Mouse (Mus musculus): ENCODE results near the gene Als2. TPM values are rescaled to one million over a fixed set of nuclear protein-coding genes. Genes with fewer than 3 reads are reported as not detected.

The Als2 gene
- polyA plus RNA-seq, 1 experiment from 2014 or later = 13.2 TPM

- peaks cover 41% of the 10 kb centered on the region for H3K36me3 ChIP-seq
- 92% methylated on average over 6 of the region's 6 CpGs for WGBS
Measured at GRCm38 (mm10) chr1:59169586-59169985, 67.4 kb downstream of the Als2 start.

GRCm38 (mm10) chr1:59168556-59168955 lies 68.5 kb downstream of the Als2 start:
- Histone ChIP-seq H3K36me3 (peaks cover 44% of the 10 kb centered on the region), H3K4me3 (no peak overlapping the region), H3K27ac (no peak overlapping the region), H3K27me3 (ENCODE audit: low read depth, poor library complexity, severe bottlenecking) (no peaks in the 10 kb centered on the region), H3K9me3 (replicated peaks) (no peaks in the 10 kb centered on the region), H3K4me1 (no peaks in the 10 kb centered on the region)
- no peak for DNase-seq (ENCODE audit: low spot score)
- 69% methylated on average over 2 of the region's 2 CpGs for WGBS

More at GRCm38 (mm10) chr1:59169586-59169985, 67.4 kb downstream of the Als2 start:
- no peak for DNase-seq (ENCODE audit: low spot score)
- Histone ChIP-seq H3K27me3 (ENCODE audit: low read depth, poor library complexity, severe bottlenecking) (no peaks in the 10 kb centered on the region), H3K4me1 (no peaks in the 10 kb centered on the region), H3K4me3 (no peak overlapping the region), H3K27ac (no peak overlapping the region), H3K9me3 (replicated peaks) (no peaks in the 10 kb centered on the region)

- peaks cover 45% of the 10 kb centered on the region for H3K36me3 ChIP-seq
- H3K4me3 ChIP-seq = no peak overlapping the region
- H3K27me3 ChIP-seq (ENCODE audit: low read depth, poor library complexity, severe bottlenecking) = no peaks in the 10 kb centered on the region
- DNase-seq (ENCODE audit: low spot score) = no peak
- 87% methylated on average over 4 of the region's 4 CpGs for WGBS
- H3K4me1 ChIP-seq = no peaks in the 10 kb centered on the region
- H3K9me3 ChIP-seq (replicated peaks) = no peaks in the 10 kb centered on the region
- no peak overlapping the region for H3K27ac ChIP-seq
Measured at GRCm38 (mm10) chr1:59167654-59168425, 69.2 kb downstream of the Als2 start.

GRCm38 (mm10) chr1:59166232-59166905 lies 70.7 kb downstream of the Als2 start:
- WGBS = 94% methylated on average over 9 of the region's 9 CpGs
- peaks cover 48% of the 10 kb centered on the region for H3K36me3 ChIP-seq
- H3K9me3 ChIP-seq (replicated peaks) = no peaks in the 10 kb centered on the region
- no peaks in the 10 kb centered on the region for H3K27me3 ChIP-seq (ENCODE audit: low read depth, poor library complexity, severe bottlenecking)
- DNase-seq (ENCODE audit: low spot score) = no peak
- H3K4me3 ChIP-seq = no peak overlapping the region
- H3K27ac ChIP-seq = no peak overlapping the region
- no peaks in the 10 kb centered on the region for H3K4me1 ChIP-seq

GRCm38 (mm10) chr1:59163918-59164317 lies 73.1 kb downstream of the Als2 start:
- H3K9me3 ChIP-seq (replicated peaks) = no peaks in the 10 kb centered on the region
- H3K27me3 ChIP-seq (ENCODE audit: low read depth, poor library complexity, severe bottlenecking) = no peaks in the 10 kb centered on the region
- WGBS = 74% methylated on average over 5 of the region's 5 CpGs
- H3K36me3 ChIP-seq = peaks cover 38% of the 10 kb centered on the region
- no peaks in the 10 kb centered on the region for H3K4me1 ChIP-seq
- no peak for DNase-seq (ENCODE audit: low spot score)
- no peak overlapping the region for H3K4me3 ChIP-seq
- no peak overlapping the region for H3K27ac ChIP-seq

GRCm38 (mm10) chr1:59163030-59163461 lies 74.0 kb downstream of the Als2 start, which contains the start of gene Mpp4:
Gene Mpp4 (minus strand): TSS chr1:59163389.
- no peak for DNase-seq (ENCODE audit: low spot score)
- Histone ChIP-seq H3K4me1 (no peaks in the 10 kb centered on the region), H3K36me3 (peaks cover 36% of the 10 kb centered on the region), H3K9me3 (replicated peaks) (no peaks in the 10 kb centered on the region), H3K27me3 (ENCODE audit: low read depth, poor library complexity, severe bottlenecking) (no peaks in the 10 kb centered on the region), H3K27ac (no peak within 1 kb of the TSS), H3K4me3 (no peak within 1 kb of the TSS)
- WGBS = 74% methylated on average over 12 of the region's 12 CpGs

GRCm38 (mm10) chr1:59162309-59163024 lies 74.6 kb downstream of the Als2 start:
- H3K27me3 ChIP-seq (ENCODE audit: low read depth, poor library complexity, severe bottlenecking) = no peaks in the 10 kb centered on the region
- no peaks in the 10 kb centered on the region for H3K9me3 ChIP-seq (replicated peaks)
- H3K36me3 ChIP-seq = peaks cover 32% of the 10 kb centered on the region
- H3K4me1 ChIP-seq = no peaks in the 10 kb centered on the region
- WGBS = 82% methylated on average over 8 of the region's 8 CpGs
- no peak for DNase-seq (ENCODE audit: low spot score)
- no peak overlapping the region for H3K27ac ChIP-seq
- H3K4me3 ChIP-seq = no peak overlapping the region

- Histone ChIP-seq H3K4me1 (no peaks in the 10 kb centered on the region), H3K27me3 (ENCODE audit: low read depth, poor library complexity, severe bottlenecking) (no peaks in the 10 kb centered on the region), H3K9me3 (replicated peaks) (no peaks in the 10 kb centered on the region), H3K36me3 (peaks cover 21% of the 10 kb centered on the region), H3K4me3 (no peak overlapping the region), H3K27ac (no peak overlapping the region)
- 81% methylated on average over 6 of the region's 6 CpGs for WGBS
- DNase-seq (ENCODE audit: low spot score) = no peak
Measured at GRCm38 (mm10) chr1:59161396-59161795, 75.6 kb downstream of the Als2 start.

GRCm38 (mm10) chr1:59160871-59161270 lies 76.2 kb downstream of the Als2 start:
- peaks cover 19% of the 10 kb centered on the region for H3K36me3 ChIP-seq
- no peaks in the 10 kb centered on the region for H3K27me3 ChIP-seq (ENCODE audit: low read depth, poor library complexity, severe bottlenecking)
- H3K4me1 ChIP-seq = no peaks in the 10 kb centered on the region
- DNase-seq (ENCODE audit: low spot score) = no peak
- H3K9me3 ChIP-seq (replicated peaks) = no peaks in the 10 kb centered on the region
- H3K4me3 ChIP-seq = no peak overlapping the region
- H3K27ac ChIP-seq = no peak overlapping the region
- 84% methylated on average over 6 of the region's 6 CpGs for WGBS

GRCm38 (mm10) chr1:59159136-59159535 lies 77.9 kb downstream of the Als2 start:
- Histone ChIP-seq H3K27ac (no peak overlapping the region), H3K9me3 (replicated peaks) (no peaks in the 10 kb centered on the region), H3K36me3 (peaks cover 16% of the 10 kb centered on the region), H3K27me3 (ENCODE audit: low read depth, poor library complexity, severe bottlenecking) (no peaks in the 10 kb centered on the region), H3K4me3 (no peak overlapping the region), H3K4me1 (no peaks in the 10 kb centered on the region)
- no peak for DNase-seq (ENCODE audit: low spot score)
- WGBS = 88% methylated on average over 3 of the region's 3 CpGs

GRCm38 (mm10) chr1:59158498-59158897 lies 78.5 kb downstream of the Als2 start:
- no peaks in the 10 kb centered on the region for H3K4me1 ChIP-seq
- H3K27me3 ChIP-seq (ENCODE audit: low read depth, poor library complexity, severe bottlenecking) = no peaks in the 10 kb centered on the region
- no peak overlapping the region for H3K4me3 ChIP-seq
- H3K27ac ChIP-seq = no peak overlapping the region
- no peaks in the 10 kb centered on the region for H3K9me3 ChIP-seq (replicated peaks)
- DNase-seq (ENCODE audit: low spot score) = no peak
- H3K36me3 ChIP-seq = peaks cover 13% of the 10 kb centered on the region
- 89% methylated on average over 7 of the region's 7 CpGs for WGBS

GRCm38 (mm10) chr1:59157846-59158245 lies 79.2 kb downstream of the Als2 start:
- Histone ChIP-seq H3K9me3 (replicated peaks) (no peaks in the 10 kb centered on the region), H3K27me3 (ENCODE audit: low read depth, poor library complexity, severe bottlenecking) (no peaks in the 10 kb centered on the region), H3K27ac (no peak overlapping the region), H3K4me3 (no peak overlapping the region), H3K4me1 (no peaks in the 10 kb centered on the region), H3K36me3 (peaks cover 6% of the 10 kb centered on the region)
- WGBS = 86% methylated on average over 4 of the region's 4 CpGs
- DNase-seq (ENCODE audit: low spot score) = no peak

- 81% methylated on average over 4 of the region's 4 CpGs for WGBS
Measured at GRCm38 (mm10) chr1:59152346-59152745, 84.7 kb downstream of the Als2 start.

More at GRCm38 (mm10) chr1:59152346-59152745, 84.7 kb downstream of the Als2 start:
- H3K4me3 ChIP-seq = no peak overlapping the region
- H3K9me3 ChIP-seq (replicated peaks) = no peaks in the 10 kb centered on the region
- no peak overlapping the region for H3K27ac ChIP-seq
- H3K4me1 ChIP-seq = no peaks in the 10 kb centered on the region
- no peaks in the 10 kb centered on the region for H3K27me3 ChIP-seq (ENCODE audit: low read depth, poor library complexity, severe bottlenecking)
- no peak for DNase-seq (ENCODE audit: low spot score)
- H3K36me3 ChIP-seq = no peaks in the 10 kb centered on the region
